Mouse (Mus musculus): ENCODE results near the gene Dhrs9. TPM values are rescaled to one million over a fixed set of nuclear protein-coding genes. Genes with fewer than 3 reads are reported as not detected.

Gene Dhrs9
- polyA plus RNA-seq, 1 experiment from 2014 or later = not detected

DNA sequence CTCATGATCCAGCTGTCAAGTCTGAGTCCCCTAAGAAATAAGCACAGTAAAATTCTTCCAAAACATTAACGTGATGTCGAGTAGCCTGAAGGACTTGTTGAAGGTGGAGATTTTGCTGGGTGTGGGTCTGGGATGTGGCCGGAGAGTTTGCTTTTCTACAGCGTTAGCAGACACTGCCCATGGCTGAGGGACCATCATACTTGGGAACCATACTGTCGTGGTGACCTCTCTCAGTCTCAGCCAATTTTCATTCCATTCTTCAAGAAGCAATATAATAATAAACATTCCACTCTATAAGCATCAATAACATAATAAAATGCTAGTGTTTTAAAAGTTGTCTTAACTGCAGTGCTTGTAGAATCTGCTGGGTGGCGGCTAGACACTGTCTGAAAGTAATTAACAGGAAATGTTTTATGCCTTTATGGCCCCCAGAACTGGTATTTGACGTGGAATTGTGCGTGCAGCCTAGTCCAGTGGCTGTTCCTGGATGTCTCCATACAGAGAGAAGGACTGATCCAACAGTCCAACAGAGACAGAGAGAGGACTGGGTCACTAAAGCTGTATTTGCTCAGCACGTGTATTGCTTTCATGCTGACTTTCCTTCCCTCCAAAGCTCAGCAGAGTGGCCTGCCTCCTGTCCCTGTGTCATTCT is 15.5 kb downstream of the Dhrs9 start:
- H3K27me3 ChIP-seq = no peaks in the 10 kb centered on the region
- no peak overlapping the region for H3K27ac ChIP-seq
- H3K4me1 ChIP-seq = no peaks in the 10 kb centered on the region
- no peaks in the 10 kb centered on the region for H3K9me3 ChIP-seq
- no peak for ATAC-seq (ENCODE audit: low FRiP score)
- WGBS = 81% methylated on average over 9 of the region's 9 CpGs
- no peak overlapping the region for H3K9ac ChIP-seq
- H3K36me3 ChIP-seq (replicated peaks) = no peaks in the 10 kb centered on the region
- no peak overlapping the region for H3K4me3 ChIP-seq (replicated peaks)
- H3K4me2 ChIP-seq = no peak overlapping the region

DNA sequence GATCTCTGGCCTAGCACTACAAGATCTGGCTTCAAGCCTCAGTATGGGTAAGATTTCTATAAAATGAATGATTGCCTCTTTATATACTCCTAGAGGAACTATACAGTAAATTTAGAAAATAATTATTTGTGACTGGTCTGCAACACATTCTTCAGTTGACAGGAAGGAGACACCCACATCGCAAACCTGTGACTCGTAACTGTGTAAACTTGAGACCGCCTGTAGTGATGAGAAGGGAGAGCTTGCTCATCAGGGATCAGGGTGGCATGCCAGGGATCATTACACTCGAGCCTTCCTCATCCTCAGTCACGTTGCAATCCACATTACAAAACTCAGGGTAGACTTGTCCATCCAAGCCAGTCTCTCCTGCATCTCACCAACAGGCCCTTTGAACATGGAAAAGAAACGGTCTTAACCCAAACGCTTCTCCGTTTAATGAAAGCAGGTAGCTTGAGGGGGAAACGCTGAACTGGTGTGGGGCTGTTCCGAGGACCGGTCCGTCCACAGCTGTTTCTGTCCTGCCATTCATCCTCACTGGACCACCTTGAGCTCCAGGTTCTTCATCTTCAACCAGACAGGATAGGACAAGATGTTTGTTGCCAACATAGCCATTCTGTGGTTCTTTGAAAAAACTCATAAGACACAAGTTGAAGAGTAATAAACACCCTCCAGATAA is 16.7 kb downstream of the Dhrs9 start:
- H3K36me3 ChIP-seq (replicated peaks) = no peaks in the 10 kb centered on the region
- H3K4me3 ChIP-seq (replicated peaks) = no peak overlapping the region
- no peaks in the 10 kb centered on the region for H3K27me3 ChIP-seq
- H3K9me3 ChIP-seq = no peaks in the 10 kb centered on the region
- WGBS = 89% methylated on average over 12 of the region's 12 CpGs
- H3K9ac ChIP-seq = no peak overlapping the region
- H3K4me2 ChIP-seq = no peak overlapping the region
- H3K4me1 ChIP-seq = no peaks in the 10 kb centered on the region
- ATAC-seq (ENCODE audit: low FRiP score) = no peak
- no peak overlapping the region for H3K27ac ChIP-seq

DNA sequence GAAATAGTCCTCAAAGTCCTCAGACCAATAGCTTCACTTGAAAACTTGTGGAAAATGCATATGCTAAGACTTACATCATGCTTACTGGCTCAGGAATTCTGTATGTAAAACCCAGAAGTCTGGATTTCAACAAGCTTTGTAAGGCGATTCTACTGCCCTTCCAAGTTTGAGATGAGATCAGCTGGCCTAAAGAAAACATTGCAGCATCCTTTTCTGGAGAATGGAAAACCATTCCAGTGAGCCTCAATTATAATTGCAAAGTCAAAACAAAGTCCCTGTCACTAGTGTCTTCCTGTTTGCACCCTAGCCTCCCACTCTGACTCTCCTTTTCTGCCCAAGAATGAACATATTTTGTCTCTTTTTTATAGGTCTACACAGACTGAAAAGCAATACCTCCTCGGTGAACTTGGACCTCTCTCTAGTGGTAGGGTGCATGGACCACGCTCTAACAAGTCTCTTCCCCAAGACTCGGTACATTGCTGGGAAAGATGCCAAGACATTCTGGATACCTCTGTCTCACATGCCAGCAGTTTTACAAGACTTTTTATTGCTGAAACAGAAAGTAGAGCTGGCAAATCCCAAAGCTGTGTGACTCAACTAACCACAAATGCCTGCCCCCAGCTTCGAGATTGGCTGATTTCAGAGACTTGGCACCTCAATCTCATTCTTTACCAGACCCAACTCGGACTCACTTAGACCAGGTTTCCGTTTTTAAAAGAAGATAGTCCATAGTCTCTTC is 20.8 kb downstream of the Dhrs9 start:
- 91% methylated on average over 7 of the region's 7 CpGs for WGBS
- H3K36me3 ChIP-seq (replicated peaks) = no peaks in the 10 kb centered on the region
- no peaks in the 10 kb centered on the region for H3K4me1 ChIP-seq
- no peak for ATAC-seq (ENCODE audit: low FRiP score)
- H3K4me3 ChIP-seq (replicated peaks) = no peak overlapping the region
- H3K4me2 ChIP-seq = no peak overlapping the region
- H3K27me3 ChIP-seq = no peaks in the 10 kb centered on the region
- no peak overlapping the region for H3K27ac ChIP-seq
- no peaks in the 10 kb centered on the region for H3K9me3 ChIP-seq
- no peak overlapping the region for H3K9ac ChIP-seq

DNA sequence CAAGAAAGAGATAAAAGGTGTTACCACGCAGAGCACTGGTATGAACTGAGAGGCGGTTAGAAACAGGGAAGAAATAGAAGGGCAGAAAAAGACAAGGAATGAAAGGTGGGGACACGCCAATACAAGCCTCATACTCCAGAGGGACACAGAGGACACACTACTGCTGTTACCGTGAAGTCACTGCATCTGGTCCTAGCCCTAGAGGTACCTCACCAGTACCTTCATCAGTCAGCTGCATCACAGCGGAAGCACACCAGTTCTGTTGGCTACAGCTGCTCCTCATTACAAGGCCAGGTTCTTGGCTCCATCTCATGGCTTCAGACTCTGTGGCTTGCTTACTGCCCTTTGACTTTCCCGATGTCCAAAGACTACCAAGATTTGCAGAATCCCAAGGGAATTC is 21.6 kb downstream of the Dhrs9 start:
- ATAC-seq (ENCODE audit: low FRiP score) = no peak
- Histone ChIP-seq H3K27ac (no peak overlapping the region), H3K9ac (no peak overlapping the region), H3K4me1 (no peaks in the 10 kb centered on the region), H3K36me3 (replicated peaks) (no peaks in the 10 kb centered on the region), H3K9me3 (no peaks in the 10 kb centered on the region), H3K4me3 (replicated peaks) (no peak overlapping the region), H3K4me2 (no peak overlapping the region), H3K27me3 (no peaks in the 10 kb centered on the region)
- 89% methylated on average over 6 of the region's 6 CpGs for whole genome bisulfite sequencing

DNA sequence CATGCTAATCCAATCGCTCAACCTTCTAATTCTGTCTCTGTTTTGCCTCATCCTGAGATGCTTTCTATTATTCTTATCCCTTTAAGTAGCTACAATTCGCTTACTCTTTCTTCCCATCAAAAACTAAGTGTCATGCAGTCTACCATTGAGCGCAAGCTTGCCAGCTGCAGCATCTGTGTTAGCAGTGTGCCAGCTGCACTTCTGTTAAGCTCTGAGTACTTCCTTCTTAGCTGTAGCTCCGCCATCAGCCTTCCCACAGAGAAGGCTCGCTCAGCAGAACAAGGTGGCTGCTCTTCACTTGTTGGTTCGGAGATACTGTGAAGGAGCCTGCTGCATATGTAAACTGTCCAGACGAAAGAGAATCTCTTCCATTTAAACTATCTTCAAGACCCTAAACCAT is 22.1 kb downstream of the Dhrs9 start:
- ATAC-seq (ENCODE audit: low FRiP score) = no peak
- no peaks in the 10 kb centered on the region for H3K4me1 ChIP-seq
- no peak overlapping the region for H3K27ac ChIP-seq
- WGBS = 87% methylated on average over 7 of the region's 7 CpGs
- no peak overlapping the region for H3K4me3 ChIP-seq (replicated peaks)
- no peak overlapping the region for H3K4me2 ChIP-seq
- no peaks in the 10 kb centered on the region for H3K36me3 ChIP-seq (replicated peaks)
- H3K27me3 ChIP-seq = no peaks in the 10 kb centered on the region
- H3K9ac ChIP-seq = no peak overlapping the region
- H3K9me3 ChIP-seq = no peaks in the 10 kb centered on the region

DNA sequence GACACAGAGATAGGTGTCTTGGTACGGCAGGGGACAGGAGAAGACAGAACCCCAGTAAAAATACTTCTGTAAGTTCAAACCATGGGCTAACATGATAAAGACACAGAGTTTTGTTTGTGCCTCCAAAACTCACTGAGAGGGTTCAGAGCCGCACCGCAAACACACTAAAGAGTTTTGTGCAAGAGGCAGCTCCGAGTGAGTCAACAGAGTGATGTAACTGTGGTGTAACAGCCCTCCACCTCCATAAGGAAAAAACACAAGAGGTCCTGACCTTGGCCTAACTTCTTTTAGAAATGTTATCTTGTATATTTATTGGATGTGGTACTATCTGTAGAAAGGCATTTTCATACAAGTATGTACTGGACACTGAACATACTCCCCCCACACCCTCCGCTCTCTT is 25.4 kb downstream of the Dhrs9 start:
- 96% methylated on average over 5 of the region's 5 CpGs for WGBS
- Histone ChIP-seq H3K4me2 (no peak overlapping the region), H3K4me3 (replicated peaks) (no peak overlapping the region), H3K9ac (no peak overlapping the region), H3K9me3 (no peaks in the 10 kb centered on the region), H3K4me1 (no peaks in the 10 kb centered on the region), H3K36me3 (replicated peaks) (no peaks in the 10 kb centered on the region), H3K27ac (no peak overlapping the region), H3K27me3 (no peaks in the 10 kb centered on the region)
- no peak for ATAC-seq (ENCODE audit: low FRiP score)

DNA sequence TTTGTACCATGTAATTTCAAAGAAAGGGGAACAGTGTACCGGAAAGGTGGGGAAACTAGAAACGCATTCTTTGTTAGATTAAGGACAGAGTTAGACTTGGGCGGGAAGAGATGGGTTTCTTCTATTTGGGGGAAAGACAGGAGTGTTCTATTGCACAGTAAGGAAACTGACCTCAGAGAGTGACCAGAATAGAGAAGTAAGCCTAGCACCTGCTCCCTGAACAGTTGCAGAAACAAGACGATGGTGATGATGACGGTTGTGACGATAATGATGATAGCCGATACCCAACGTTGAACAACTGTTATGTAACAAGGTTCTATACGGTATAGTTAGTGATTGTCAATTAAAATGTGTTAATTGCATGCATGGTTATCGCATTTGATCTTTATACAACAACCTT is 34.3 kb downstream of the Dhrs9 start:
- Histone ChIP-seq H3K9me3 (no peaks in the 10 kb centered on the region), H3K27ac (no peak overlapping the region), H3K4me3 (replicated peaks) (no peak overlapping the region), H3K9ac (no peak overlapping the region), H3K27me3 (peaks cover 32% of the 10 kb centered on the region), H3K4me2 (no peak overlapping the region), H3K36me3 (replicated peaks) (no peaks in the 10 kb centered on the region), H3K4me1 (peaks cover 23% of the 10 kb centered on the region)
- ATAC-seq (ENCODE audit: low FRiP score) = no peak
- 95% methylated on average over 10 of the region's 10 CpGs for WGBS

DNA sequence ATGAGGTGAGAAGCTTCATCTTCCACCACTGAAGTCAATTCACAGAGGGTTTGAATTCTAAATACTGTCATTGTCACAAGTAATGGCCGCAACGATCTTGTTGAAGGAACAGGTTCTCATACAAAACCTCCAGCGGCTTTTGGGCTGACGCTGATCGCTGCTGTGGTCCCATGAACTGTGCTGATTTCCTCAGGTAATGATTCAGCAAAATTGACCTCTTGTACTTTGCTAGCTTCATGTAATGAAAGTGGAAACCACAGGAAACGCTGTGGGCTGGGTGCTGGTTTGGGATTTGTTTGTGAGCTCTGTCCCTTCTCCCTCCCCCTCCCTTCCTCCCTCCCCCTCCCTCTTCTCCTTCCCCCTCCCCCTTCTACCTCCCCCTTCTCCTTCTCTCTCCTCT is 34.8 kb downstream of the Dhrs9 start:
- no peak overlapping the region for H3K4me3 ChIP-seq (replicated peaks)
- H3K9me3 ChIP-seq = no peaks in the 10 kb centered on the region
- H3K4me1 ChIP-seq = peaks cover 23% of the 10 kb centered on the region
- peaks cover 37% of the 10 kb centered on the region for H3K27me3 ChIP-seq
- no peaks in the 10 kb centered on the region for H3K36me3 ChIP-seq (replicated peaks)
- H3K9ac ChIP-seq = no peak overlapping the region
- H3K4me2 ChIP-seq = no peak overlapping the region
- no peak overlapping the region for H3K27ac ChIP-seq
- no peak for ATAC-seq (ENCODE audit: low FRiP score)
- WGBS = 89% methylated on average over 6 of the region's 6 CpGs

DNA sequence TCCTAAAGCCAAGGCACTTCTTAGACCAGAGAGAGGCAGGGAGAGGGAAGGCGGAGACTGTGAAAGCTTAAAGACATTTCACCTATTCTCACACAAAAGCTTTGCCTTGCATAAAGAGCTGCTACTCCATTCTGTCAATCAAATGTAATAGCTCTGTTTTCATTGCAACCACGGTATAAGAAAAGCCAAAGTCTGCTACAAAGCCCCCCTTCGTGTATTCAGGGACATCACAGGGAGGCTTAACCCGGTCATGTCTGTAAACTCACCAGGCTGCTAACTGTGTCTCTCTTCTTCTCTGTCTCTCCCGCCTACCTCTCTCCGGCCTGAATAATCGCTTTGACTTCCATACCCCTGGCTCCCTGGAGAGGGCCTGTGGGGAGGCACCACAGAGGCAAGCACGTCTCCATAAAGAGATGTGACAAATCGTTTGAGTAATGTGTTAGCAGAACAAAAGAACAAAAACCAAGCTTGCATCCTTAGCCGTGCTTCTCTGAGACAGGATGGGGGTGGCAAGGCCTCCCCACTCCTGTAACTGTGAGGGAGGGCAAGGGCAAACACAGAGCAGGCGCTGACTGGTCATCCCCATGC is 38.1 kb downstream of the Dhrs9 start:
- H3K9me3 ChIP-seq = no peaks in the 10 kb centered on the region
- H3K4me3 ChIP-seq (replicated peaks) = no peak overlapping the region
- ATAC-seq (ENCODE audit: low FRiP score) = peak; percentile 85
- H3K9ac ChIP-seq = no peak overlapping the region
- H3K4me1 ChIP-seq = peaks cover 23% of the 10 kb centered on the region
- no peaks in the 10 kb centered on the region for H3K36me3 ChIP-seq (replicated peaks)
- peak overlapping the region; percentile 72 for H3K27ac ChIP-seq
- 1% methylated on average over 11 of the region's 11 CpGs for WGBS
- H3K4me2 ChIP-seq = peak overlapping the region; percentile 36
- H3K27me3 ChIP-seq = peaks cover 55% of the 10 kb centered on the region

DNA sequence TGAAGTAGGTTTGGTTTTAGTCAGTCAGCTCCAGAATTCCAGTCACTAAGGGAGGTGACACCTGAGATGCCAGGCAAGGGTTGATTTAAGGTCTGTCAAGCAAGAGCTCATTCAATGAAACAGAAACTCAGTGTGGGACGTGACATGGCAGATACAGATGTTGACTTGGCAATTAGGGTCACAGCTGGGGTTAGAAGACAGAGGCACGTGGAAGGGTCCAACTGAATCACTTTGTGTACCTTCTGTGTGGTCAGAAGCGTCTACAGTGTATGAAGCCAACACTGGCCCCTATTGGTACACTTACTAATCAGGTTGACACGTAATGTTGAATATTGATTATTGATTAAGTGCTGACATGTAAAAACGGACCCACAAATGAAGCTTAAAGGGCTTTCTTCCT is 44.6 kb downstream of the Dhrs9 start:
- H3K9me3 ChIP-seq = no peaks in the 10 kb centered on the region
- no peak for ATAC-seq (ENCODE audit: low FRiP score)
- no peak overlapping the region for H3K27ac ChIP-seq
- H3K36me3 ChIP-seq (replicated peaks) = no peaks in the 10 kb centered on the region
- H3K4me1 ChIP-seq = no peaks in the 10 kb centered on the region
- H3K27me3 ChIP-seq = peaks cover 25% of the 10 kb centered on the region
- no peak overlapping the region for H3K4me2 ChIP-seq
- no peak overlapping the region for H3K9ac ChIP-seq
- no peak overlapping the region for H3K4me3 ChIP-seq (replicated peaks)
- 87% methylated on average over 5 of the region's 5 CpGs for WGBS

DNA sequence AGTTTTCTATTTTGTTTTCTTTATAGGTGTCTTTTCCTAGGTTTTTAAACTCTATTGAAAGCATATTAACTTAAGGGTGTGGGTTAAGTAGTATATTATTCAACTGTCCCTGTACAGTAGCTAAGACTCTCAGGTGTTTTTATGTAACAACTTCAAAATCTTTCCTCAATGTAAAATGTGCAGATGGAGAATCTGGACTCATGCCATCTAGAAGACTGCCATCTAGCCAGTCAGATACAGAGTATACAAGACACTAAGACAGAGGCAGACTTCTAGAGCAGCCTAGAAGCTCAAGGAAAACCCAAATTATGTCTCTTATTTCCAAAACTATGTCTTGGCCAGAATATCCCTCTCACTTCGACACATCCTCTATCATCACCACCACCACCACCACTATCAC is 45.8 kb downstream of the Dhrs9 start:
- Histone ChIP-seq H3K4me1 (no peaks in the 10 kb centered on the region), H3K4me3 (replicated peaks) (no peak overlapping the region), H3K9me3 (no peaks in the 10 kb centered on the region), H3K9ac (no peak overlapping the region), H3K27me3 (peaks cover 15% of the 10 kb centered on the region), H3K36me3 (replicated peaks) (no peaks in the 10 kb centered on the region), H3K27ac (no peak overlapping the region), H3K4me2 (no peak overlapping the region)
- 96% methylated on average over 1 of the region's 1 CpGs for WGBS
- ATAC-seq (ENCODE audit: low FRiP score) = no peak

DNA sequence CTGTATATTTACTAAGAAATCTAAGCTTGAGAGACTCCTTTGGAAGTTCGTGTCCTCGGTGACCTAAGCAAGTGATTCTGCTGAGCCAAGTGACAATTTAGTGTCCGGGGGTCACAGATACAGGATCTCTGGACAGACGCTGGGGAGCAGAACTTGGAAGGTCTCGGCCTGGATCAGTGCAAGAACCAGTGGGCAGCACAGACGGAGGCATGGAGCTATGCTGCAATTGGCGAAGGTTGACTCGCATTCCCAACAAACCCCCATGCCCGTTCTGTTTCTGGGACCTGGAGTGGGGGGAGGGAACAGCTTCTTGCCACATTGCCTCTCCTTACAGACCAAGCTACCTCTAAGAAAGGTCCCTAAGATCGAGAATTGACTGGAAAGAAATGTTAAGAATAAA is 46.9 kb downstream of the Dhrs9 start:
- no peak overlapping the region for H3K27ac ChIP-seq
- 92% methylated on average over 10 of the region's 10 CpGs for WGBS
- no peak overlapping the region for H3K9ac ChIP-seq
- ATAC-seq (ENCODE audit: low FRiP score) = no peak
- H3K9me3 ChIP-seq = no peaks in the 10 kb centered on the region
- no peaks in the 10 kb centered on the region for H3K4me1 ChIP-seq
- no peaks in the 10 kb centered on the region for H3K36me3 ChIP-seq (replicated peaks)
- H3K4me3 ChIP-seq (replicated peaks) = no peak overlapping the region
- no peak overlapping the region for H3K4me2 ChIP-seq
- peaks cover 8% of the 10 kb centered on the region for H3K27me3 ChIP-seq

All from forebrain, embryonic 12.5 days (tissue).